Mouse (Mus musculus): ENCODE data around the gene Asic1.

- TF ChIP-seq CTCF (IDR thresholded peaks at IDR 0.05; ENCODE audit: control insufficient read depth, insufficient read depth, low read length), result no peak
- no peak for TF ChIP-seq POLR2A (IDR thresholded peaks at IDR 0.05; ENCODE audit: borderline replicate concordance, control insufficient read depth, low read depth, low read length)
These were observed 63.0 kb downstream of the Asic1 start for GRCm38 (mm10) chr15:99733186-99733585.
